Comparison of ENCODE assay signal across 8 mouse cellular contexts in the genomic region with DNA sequence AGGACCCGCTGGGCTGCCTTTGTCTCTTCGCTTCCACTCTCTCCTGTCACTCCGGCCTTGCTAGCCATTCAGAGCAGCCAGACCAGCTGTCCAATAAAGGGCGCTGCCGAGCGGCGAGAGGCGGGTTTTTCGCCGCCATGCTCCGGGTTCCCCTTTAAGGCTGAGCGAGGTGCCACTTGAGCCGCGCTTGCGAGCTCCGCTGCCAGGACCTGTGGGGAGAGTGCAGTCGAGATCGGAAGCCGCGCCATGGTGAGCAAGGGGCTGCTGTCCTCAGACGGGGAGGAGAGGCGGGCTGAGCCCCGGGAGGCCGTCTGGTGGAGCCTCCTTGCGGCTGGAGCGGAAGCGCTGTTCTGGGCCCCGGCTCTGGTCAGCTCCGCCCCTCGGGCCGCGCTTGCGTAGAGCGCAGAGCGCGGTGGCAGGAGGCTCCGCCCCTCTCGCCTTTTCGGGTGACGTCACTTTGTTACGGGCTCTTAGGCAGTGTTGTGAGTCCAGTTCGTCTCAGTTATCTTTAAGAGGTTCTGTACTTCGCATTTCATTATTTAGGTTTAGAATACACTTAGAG. TPM values are rescaled to one million over a fixed set of nuclear protein-coding genes. Genes with fewer than 3 reads are reported as not detected.
DNase-seq lines count a peak whose midpoint lies in the region; ATAC-seq and TF ChIP-seq lines count a peak whose summit lies in the region.

A gene (plus strand): TSS at position 151 of the 562 bp plus-strand sequence.

- peak; percentile 26 for TF ChIP-seq CTCF in ES-Bruce4 (IDR thresholded peaks at IDR 0.05; ENCODE audit: low read depth, low read length)
- TF ChIP-seq CTCF in liver, postnatal 0 days (IDR thresholded peaks at IDR 0.05; ENCODE audit: low read depth) = peak; percentile 77

- H3K27me3 ChIP-seq in ES-Bruce4 (ENCODE audit: control insufficient read depth, insufficient read depth, low read length, poor library complexity, severe bottlenecking) = no peaks in the 10 kb centered on the region
- no peaks in the 10 kb centered on the region for H3K27me3 ChIP-seq in forebrain, embryonic 13.5 days
- H3K27me3 ChIP-seq in liver, postnatal 0 days (ENCODE audit: insufficient read depth, low read length) = no peaks in the 10 kb centered on the region
- no peaks in the 10 kb centered on the region for H3K27me3 ChIP-seq in neural tube, embryonic 14.5 days (ENCODE audit: control insufficient read depth, insufficient read depth, low read length)

- intact Hi-C loops in heart, postnatal 10 days (cut with DNase I) = loop anchor here (5.0 kb wide), 1 partner anchor 70 kb away; no protein-coding TSS in a partner anchor

- no peaks in the 10 kb centered on the region for H3K36me3 ChIP-seq in ES-Bruce4 (ENCODE audit: control insufficient read depth, insufficient read depth, low read length, poor library complexity, severe bottlenecking)
- no peaks in the 10 kb centered on the region for H3K36me3 ChIP-seq in forebrain, embryonic 13.5 days (ENCODE audit: poor library complexity, severe bottlenecking)
- no peaks in the 10 kb centered on the region for H3K36me3 ChIP-seq in liver, postnatal 0 days (replicated peaks; ENCODE audit: insufficient read depth, low read length)
- no peaks in the 10 kb centered on the region for H3K36me3 ChIP-seq in neural tube, embryonic 14.5 days (ENCODE audit: control insufficient read depth, insufficient read depth, low read length)

- no peak for TF ChIP-seq POLR2A in ES-Bruce4 (IDR thresholded peaks at IDR 0.05; ENCODE audit: insufficient read depth, low read length)

- H3K27ac ChIP-seq in ES-Bruce4 (ENCODE audit: insufficient read depth, low read length) = peak within 1 kb of the TSS; percentile 40
- peak within 1 kb of the TSS; percentile 98 for H3K27ac ChIP-seq in forebrain, embryonic 13.5 days
- H3K27ac ChIP-seq in liver, postnatal 0 days (ENCODE audit: low read depth) = peak within 1 kb of the TSS; percentile 99
- H3K27ac ChIP-seq in neural tube, embryonic 14.5 days (ENCODE audit: low read depth, low read length) = peak within 1 kb of the TSS; percentile 98

- H3K9ac ChIP-seq in ES-Bruce4 (ENCODE audit: low read depth, poor library complexity, severe bottlenecking) = peak within 1 kb of the TSS; percentile 71
- peak within 1 kb of the TSS; percentile 80 for H3K9ac ChIP-seq in forebrain, embryonic 13.5 days
- H3K9ac ChIP-seq in liver, postnatal 0 days (replicated peaks) = peak within 1 kb of the TSS; percentile 94
- peak within 1 kb of the TSS; percentile 65 for H3K9ac ChIP-seq in neural tube, embryonic 14.5 days (replicated peaks; ENCODE audit: low read depth, low read length)

- WGBS in forebrain, embryonic 13.5 days = under 1% methylated on average over 42 of the region's 43 CpGs
- WGBS in large intestine, adult 2 months = under 1% methylated on average over 43 of the region's 43 CpGs
- under 1% methylated on average over 43 of the region's 43 CpGs for WGBS in liver, postnatal 0 days (ENCODE audit: insufficient replicate concordance)
- under 1% methylated on average over 41 of the region's 43 CpGs for WGBS in neural tube, embryonic 14.5 days

- peak; percentile 99 for ATAC-seq in cerebellum, adult (ENCODE audit: insufficient number of reproducible peaks, low FRiP score, low TSS enrichment)
- ATAC-seq in forebrain, embryonic 13.5 days = peak; percentile 98
- ATAC-seq in liver, postnatal 0 days = peak; percentile 99
- peak; percentile 98 for ATAC-seq in neural tube, embryonic 14.5 days (ENCODE audit: low read depth)

- H3K9me3 ChIP-seq in ES-Bruce4 (replicated peaks; ENCODE audit: control insufficient read depth, insufficient read depth, low read length, poor library complexity, severe bottlenecking) = no peaks in the 10 kb centered on the region
- peaks cover 6% of the 10 kb centered on the region; the same call in 1 of the 2 replicates for H3K9me3 ChIP-seq in forebrain, embryonic 13.5 days (replicated peaks)
- H3K9me3 ChIP-seq in liver, postnatal 0 days (ENCODE audit: low read length) = no peaks in the 10 kb centered on the region
- no peaks in the 10 kb centered on the region; the same call in 1 of the 2 replicates for H3K9me3 ChIP-seq in neural tube, embryonic 14.5 days (ENCODE audit: control insufficient read depth, low read length)

- H3K4me1 ChIP-seq in ES-Bruce4 (ENCODE audit: control insufficient read depth, insufficient read depth, low read length) = no peaks in the 10 kb centered on the region
- H3K4me1 ChIP-seq in forebrain, embryonic 13.5 days = no peaks in the 10 kb centered on the region
- no peaks in the 10 kb centered on the region for H3K4me1 ChIP-seq in liver, postnatal 0 days (ENCODE audit: insufficient read depth)
- H3K4me1 ChIP-seq in neural tube, embryonic 14.5 days (ENCODE audit: control insufficient read depth, insufficient read depth, low read length) = no peaks in the 10 kb centered on the region

- peak; percentile 95 for DNase-seq in heart, postnatal 10 days
- peak; percentile 74 for DNase-seq in large intestine, adult 2 months (ENCODE audit: low read depth, low spot score)
- peak; percentile 95 for DNase-seq in liver, postnatal 0 days
- peak; percentile 97 for DNase-seq in testis, postnatal 10 days (ENCODE audit: low spot score)

- H3K4me2 ChIP-seq in forebrain, embryonic 13.5 days = peak within 1 kb of the TSS; percentile 57
- peak within 1 kb of the TSS; percentile 71 for H3K4me2 ChIP-seq in liver, postnatal 0 days (ENCODE audit: low read depth, low read length)
- H3K4me2 ChIP-seq in neural tube, embryonic 14.5 days (ENCODE audit: low read depth, low read length) = peak within 1 kb of the TSS; percentile 51

- no peak for TF ChIP-seq EP300 in ES-Bruce4 (IDR thresholded peaks at IDR 0.05; ENCODE audit: insufficient read depth, low read depth, low read length)
- TF ChIP-seq EP300 in liver, postnatal 0 days (IDR thresholded peaks at IDR 0.05; ENCODE audit: low read depth) = no peak

- peak within 1 kb of the TSS; percentile 81 for H3K4me3 ChIP-seq in ES-Bruce4 (ENCODE audit: low read depth, low read length)
- H3K4me3 ChIP-seq in forebrain, embryonic 13.5 days = peak within 1 kb of the TSS; percentile 61
- H3K4me3 ChIP-seq in liver, postnatal 0 days (ENCODE audit: low read depth, low read length) = peak within 1 kb of the TSS; percentile 76
- peak within 1 kb of the TSS; percentile 50 for H3K4me3 ChIP-seq in neural tube, embryonic 14.5 days (ENCODE audit: low read depth, low read length)

RNA-seq across cellular contexts. Expression of the gene that starts here (rescaled TPM):
- polyA plus RNA-seq in ES-Bruce4 (2011; ENCODE audit: insufficient read depth, insufficient read length, low read depth, missing spikeins) = 2.8 and 3.1 TPM in 2 replicates
- polyA plus RNA-seq in forebrain, embryonic 13.5 days (2015; fragmentation: Nextera tagmentation; extraction: Ambion mirVana) = 2.7 and 3.2 TPM in 2 replicates
- 1 to 10 TPM; 2.8 to 3.1 TPM for total RNA-seq in heart, postnatal 10 days (2021)
- 0.15 and 0.30 TPM in 2 replicates for polyA plus RNA-seq in large intestine, adult 2 months (2012; rRNA removed)
- 0.16 and 0.24 TPM in 2 replicates for polyA plus RNA-seq in liver, postnatal 0 days (2015; fragmentation: Nextera tagmentation; extraction: Ambion mirVana)
- 4.2 and 4.8 TPM in 2 replicates for polyA plus RNA-seq in neural tube, embryonic 14.5 days (2014; fragmentation: Nextera tagmentation; extraction: Ambion mirVana)

Comparison
In these comparisons a context has a peak if more than half of its experiments do, and no peak if none do; other contexts are left out.
1. Peak in every context shown above with its lines: DNase-seq, ATAC-seq, H3K4me3 ChIP-seq and H3K27ac ChIP-seq.
2. Peak in DNase-seq in large intestine, adult 2 months; RNA of the gene not detected or under 1 TPM.
3. Peak in DNase-seq, ATAC-seq, H3K4me3 ChIP-seq, H3K27ac ChIP-seq, H3K9ac ChIP-seq and H3K4me2 ChIP-seq in liver, postnatal 0 days; RNA of the gene not detected or under 1 TPM.
4. H3K27ac ChIP-seq: peak in every context shown above with its lines; median percentile 99 in liver, postnatal 0 days; 98 in forebrain, embryonic 13.5 days; 98 in neural tube, embryonic 14.5 days; 40 in ES-Bruce4.